Mouse (Mus musculus): ENCODE data around the gene Vmn1r228. TPM values are rescaled to one million over a fixed set of nuclear protein-coding genes. Genes with fewer than 3 reads are reported as not detected.

Gene Vmn1r228
- not detected in 2 replicates for polyA plus RNA-seq (2011; ENCODE audit: insufficient read length, low read depth, missing spikeins)

DNA sequence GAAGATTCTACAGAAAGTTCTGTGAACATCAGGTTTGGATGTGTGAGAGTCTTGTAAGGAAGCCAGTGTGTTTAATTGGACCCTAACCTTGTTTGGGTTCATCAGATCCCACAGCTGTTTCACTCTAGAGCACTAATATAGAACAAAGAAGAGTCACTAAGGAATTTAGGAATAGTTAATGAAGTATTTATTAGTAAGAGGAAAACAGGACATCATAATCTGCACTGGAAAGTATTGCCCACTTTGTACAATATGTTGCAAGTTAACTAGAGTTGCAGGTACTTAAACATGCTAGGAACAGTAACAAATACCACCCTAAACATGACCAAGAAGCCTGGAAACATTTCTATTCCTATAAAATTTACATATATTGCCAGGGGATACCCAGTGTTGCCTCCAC, at the start of gene Vmn1r228:
TSS of gene Vmn1r228 (minus strand) at position 101 of the 400 bp plus-strand sequence.
- Histone ChIP-seq H3K4me1 (ENCODE audit: control insufficient read depth, insufficient read depth, low read length) (no peaks in the 10 kb centered on the region), H3K27ac (ENCODE audit: insufficient read depth, low read length) (no peak within 1 kb of the TSS), H3K4me3 (ENCODE audit: insufficient read depth, low read length) (no peak within 1 kb of the TSS)
- TF ChIP-seq POLR2A (IDR thresholded peaks at IDR 0.05; ENCODE audit: low read depth, low read length) (no peak), CTCF (IDR thresholded peaks at IDR 0.05; ENCODE audit: borderline replicate concordance, insufficient read depth, low read length) (no peak)

DNA sequence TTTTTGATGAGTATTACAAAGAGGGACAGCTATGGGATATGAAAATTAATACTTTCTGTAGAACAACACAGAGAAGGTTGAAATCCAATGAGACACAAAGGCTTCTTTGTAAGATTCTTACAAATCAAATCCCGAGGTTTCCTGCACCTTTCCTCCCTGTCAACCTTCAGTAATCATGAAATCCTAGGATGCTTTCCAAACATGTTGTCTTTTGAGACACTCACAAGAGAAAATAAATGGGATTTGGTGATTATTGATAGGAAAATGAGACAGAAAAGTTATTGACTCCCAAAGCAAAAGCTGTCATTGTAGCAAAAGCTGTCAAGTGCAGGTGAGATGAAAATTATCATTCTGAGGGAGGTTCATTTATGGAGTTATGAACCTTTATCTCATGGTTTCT, 25.3 kb upstream of the Vmn1r228 start, which contains the start of gene Vmn1r229:
TSS of gene Vmn1r229 (plus strand) at position 301 of the 400 bp plus-strand sequence.
- Histone ChIP-seq H3K4me1 (ENCODE audit: control insufficient read depth, insufficient read depth, low read length) (no peaks in the 10 kb centered on the region), H3K4me3 (ENCODE audit: insufficient read depth, low read length) (no peak within 1 kb of the TSS), H3K27ac (ENCODE audit: insufficient read depth, low read length) (no peak within 1 kb of the TSS)
- no peak for TF ChIP-seq POLR2A (IDR thresholded peaks at IDR 0.05; ENCODE audit: low read depth, low read length)
- TF ChIP-seq CTCF (IDR thresholded peaks at IDR 0.05; ENCODE audit: borderline replicate concordance, insufficient read depth, low read length) = no peak

DNA sequence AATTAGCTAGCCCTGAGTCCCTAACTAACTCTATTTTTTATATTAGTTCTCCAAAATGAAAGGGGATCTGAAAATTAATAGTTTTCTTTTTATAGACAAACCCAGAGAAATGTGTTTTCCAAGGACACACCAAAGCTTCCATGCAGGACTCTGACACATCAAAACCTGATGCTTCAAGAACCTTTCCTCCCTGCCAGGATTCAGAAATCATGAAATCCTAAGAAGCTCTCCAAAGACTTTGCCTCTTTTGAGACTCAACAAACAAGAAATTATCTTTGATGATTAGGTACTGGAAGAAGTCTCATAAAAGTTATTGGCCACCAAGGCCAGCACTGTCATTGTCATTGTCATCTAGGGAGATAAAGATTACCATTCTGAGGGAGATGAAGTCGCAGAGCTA, 56.4 kb downstream of the Vmn1r228 start, which contains the start of gene Vmn1r227:
TSS of gene Vmn1r227 (plus strand) at position 301 of the 400 bp plus-strand sequence.
- no peak within 1 kb of the TSS for H3K4me3 ChIP-seq (ENCODE audit: insufficient read depth, low read length)
- H3K4me1 ChIP-seq (ENCODE audit: control insufficient read depth, insufficient read depth, low read length) = no peaks in the 10 kb centered on the region
- TF ChIP-seq POLR2A (IDR thresholded peaks at IDR 0.05; ENCODE audit: low read depth, low read length) (no peak), CTCF (IDR thresholded peaks at IDR 0.05; ENCODE audit: borderline replicate concordance, insufficient read depth, low read length) (no peak)
- no peak within 1 kb of the TSS for H3K27ac ChIP-seq (ENCODE audit: insufficient read depth, low read length)

Other genes starting within 250 kb of the Vmn1r228 start
- not detected in 2 replicates for gene Vmn2r109, start 221.4 kb downstream of the Vmn1r228 start, polyA plus RNA-seq (2011; ENCODE audit: insufficient read length, low read depth, missing spikeins)
- not detected in 2 replicates for gene Vmn2r110, start 189.7 kb downstream of the Vmn1r228 start, polyA plus RNA-seq (2011; ENCODE audit: insufficient read length, low read depth, missing spikeins)
- gene Fpr-rs3, start 161.3 kb downstream of the Vmn1r228 start, polyA plus RNA-seq (2011; ENCODE audit: insufficient read length, low read depth, missing spikeins) = not detected in 2 replicates
- gene Vmn1r226, start 103.3 kb downstream of the Vmn1r228 start, polyA plus RNA-seq (2011; ENCODE audit: insufficient read length, low read depth, missing spikeins) = not detected in 2 replicates
- gene Vmn1r227, start 56.3 kb downstream of the Vmn1r228 start, polyA plus RNA-seq (2011; ENCODE audit: insufficient read length, low read depth, missing spikeins) = not detected in 2 replicates
- gene Vmn1r229, start 25.4 kb upstream of the Vmn1r228 start, polyA plus RNA-seq (2011; ENCODE audit: insufficient read length, low read depth, missing spikeins) = not detected in 2 replicates
- gene Vmn1r230, start 54.3 kb upstream of the Vmn1r228 start, polyA plus RNA-seq (2011; ENCODE audit: insufficient read length, low read depth, missing spikeins) = not detected in 2 replicates
- gene Vmn1r231, start 118.9 kb upstream of the Vmn1r228 start, polyA plus RNA-seq (2011; ENCODE audit: insufficient read length, low read depth, missing spikeins) = not detected in 2 replicates
- not detected in 2 replicates for gene Vmn1r232, start 133.6 kb upstream of the Vmn1r228 start, polyA plus RNA-seq (2011; ENCODE audit: insufficient read length, low read depth, missing spikeins)
- 199 and 204 TPM in 2 replicates for gene Ppp2r1a, start 159.2 kb upstream of the Vmn1r228 start, polyA plus RNA-seq (2011; ENCODE audit: insufficient read length, low read depth, missing spikeins)
- gene Vmn1r233, start 210.3 kb upstream of the Vmn1r228 start, polyA plus RNA-seq (2011; ENCODE audit: insufficient read length, low read depth, missing spikeins) = not detected in 2 replicates
- gene Zfp160, start 222.7 kb upstream of the Vmn1r228 start, polyA plus RNA-seq (2011; ENCODE audit: insufficient read length, low read depth, missing spikeins) = 32.4 and 36.4 TPM in 2 replicates

All from embryonic fibroblast, embryonic 13.5 days (primary cell).